Mouse (Mus musculus) R1 (cell line): ENCODE results near the gene Kif2c.

Source experiments
- DNase-seq: peaks from one replicate; pipeline ENCODE4 v3.0.0-alpha.2; 2018; ENCODE audit warnings: low read depth, low spot score

Kif2c gene

DNA sequence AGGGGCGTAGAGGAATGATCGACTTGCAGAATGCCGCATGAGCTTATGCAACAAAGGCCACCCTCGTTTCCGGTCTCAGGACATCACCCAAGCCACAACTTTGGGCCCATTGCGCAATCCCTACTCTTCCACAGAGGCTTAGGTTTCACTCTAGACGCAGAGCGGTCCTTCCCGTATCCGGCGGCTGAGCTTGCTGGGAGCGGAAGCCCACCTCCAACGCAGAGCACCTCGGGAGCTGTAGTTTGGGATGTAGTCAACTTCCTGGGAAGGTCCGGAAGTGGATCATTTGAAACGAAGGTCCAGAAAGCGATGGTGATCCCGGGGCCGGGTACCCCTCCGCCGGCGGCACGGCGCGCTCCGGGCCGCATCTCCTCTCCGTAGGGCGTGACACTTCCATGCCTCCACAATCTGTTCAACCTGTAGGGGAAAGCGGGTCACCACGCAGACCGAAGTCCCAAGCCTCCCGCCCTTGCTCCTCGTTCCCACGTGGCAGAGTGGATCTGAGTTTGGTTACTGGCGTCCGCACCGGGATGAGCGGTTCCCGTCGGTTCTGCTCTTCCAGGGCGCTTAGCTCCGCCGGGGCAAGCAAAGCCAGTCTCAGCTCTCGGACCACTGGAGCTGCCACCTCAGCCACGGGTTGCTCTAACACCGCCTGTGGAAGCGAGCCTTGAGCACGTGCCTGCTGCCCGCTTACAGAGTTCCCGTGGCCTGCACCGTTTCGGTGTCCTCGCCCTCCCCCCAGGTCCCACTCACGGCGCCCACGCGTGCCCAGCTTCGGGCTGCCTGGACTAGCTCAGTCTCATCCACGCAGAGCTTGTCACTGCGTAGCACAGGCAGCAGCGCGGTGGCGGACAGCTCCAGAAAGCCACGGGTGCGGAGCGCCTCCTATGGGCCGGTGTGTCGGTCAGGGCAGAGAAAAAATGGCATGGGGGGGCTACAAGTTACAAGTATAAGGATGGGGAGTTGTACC is 61.7 kb downstream of the Kif2c start:
- peak; percentile 99 for DNase-seq

GRCm38 (mm10) chr4:117120052-117120444 is 62.4 kb downstream of the Kif2c start:
- DNase-seq: no peak

GRCm38 (mm10) chr4:117119636-117120035 is 62.8 kb downstream of the Kif2c start:
- no peak for DNase-seq

DNA sequence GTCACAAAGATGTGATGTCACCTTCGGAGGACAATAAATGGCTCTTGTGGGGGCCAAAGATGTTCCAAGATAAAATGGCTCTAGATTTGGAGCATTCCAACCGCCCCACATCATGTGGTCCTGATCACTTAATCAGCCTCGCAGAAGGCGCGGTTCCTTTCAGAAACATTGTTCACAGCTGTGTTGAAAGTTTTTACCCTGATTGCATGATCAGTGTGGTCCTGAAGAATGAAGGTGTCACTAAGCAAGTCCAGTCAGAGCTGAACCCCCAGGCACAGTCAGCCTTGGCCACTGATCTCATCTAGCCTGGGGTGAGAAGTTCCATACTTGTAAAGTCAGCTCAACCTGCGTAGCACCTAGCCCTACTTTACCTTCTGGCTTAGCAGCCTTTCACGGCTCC is 64.5 kb downstream of the Kif2c start:
- DNase-seq: no peak

- no peak for DNase-seq
These were observed 66.8 kb downstream of the Kif2c start for GRCm38 (mm10) chr4:117115592-117115991.

- DNase-seq: peak; percentile 75
These were observed 69.2 kb downstream of the Kif2c start for GRCm38 (mm10) chr4:117113237-117113636.

DNA sequence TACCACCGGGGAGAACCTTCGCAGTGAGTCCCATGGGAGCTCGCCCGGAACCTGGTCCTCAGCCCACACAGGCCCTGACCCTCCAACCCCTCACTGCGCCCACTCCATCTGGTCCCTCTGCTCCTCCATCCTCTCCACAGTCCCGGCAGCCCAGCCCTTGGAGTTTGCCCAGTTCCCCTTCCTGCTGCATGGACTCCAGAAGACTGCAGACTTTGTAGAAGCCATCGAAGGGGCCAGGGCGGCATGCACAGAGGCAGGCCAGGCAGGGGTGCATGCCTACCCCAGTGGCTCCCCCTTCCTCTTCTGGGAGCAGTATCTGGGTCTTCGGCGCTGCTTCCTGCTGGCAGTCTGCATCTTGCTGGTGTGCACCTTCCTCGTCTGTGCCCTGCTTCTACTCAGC is 71.5 kb downstream of the Kif2c start:
- no peak for DNase-seq

GRCm38 (mm10) chr4:117110249-117110648 is 72.2 kb downstream of the Kif2c start:
- DNase-seq: no peak
